Mouse (Mus musculus) forebrain, postnatal 0 days (tissue): ENCODE measurements around the gene Exoc6b. TPM values are rescaled to one million over a fixed set of nuclear protein-coding genes. Genes with fewer than 3 reads are reported as not detected.

Experiments
- ATAC-seq: fragments of 200-750 bp; cut with Nextera tagmentation; 2 replicates; pipeline ENCODE4 v1.8.0; 2017; ENCODE audit warnings: mild to moderate bottlenecking, moderate library complexity
- DNase-seq: peaks from one replicate; pipeline ENCODE4 v3.0.0-alpha.2; 2015
- H3K27ac ChIP-seq: fragments of 300-500 bp; sonication (generic); 2 replicates; pipeline ENCODE4 v1.5.1; 2014; ENCODE audit warnings: low read depth, mild to moderate bottlenecking, antibody characterized with exemption, low read length, moderate library complexity, mixed read lengths
- H3K27me3 ChIP-seq: fragments of 300-500 bp; sonication (generic); 2 replicates; pipeline ENCODE4 v1.6.1; 2014; ENCODE audit warnings: mild to moderate bottlenecking, low read length, mixed read lengths; ENCODE audit not compliant: insufficient read depth
- H3K36me3 ChIP-seq: fragments of 300-500 bp; sonication (generic); 2 replicates; pipeline ENCODE4 v1.6.1; 2014; ENCODE audit warnings: mild to moderate bottlenecking, moderate library complexity; ENCODE audit not compliant: insufficient read depth
- H3K4me1 ChIP-seq: fragments of 300-500 bp; sonication (generic); 2 replicates; pipeline ENCODE4 v1.6.1; 2014; ENCODE audit warnings: antibody characterized with exemption; ENCODE audit not compliant: insufficient read depth
- H3K4me2 ChIP-seq: fragments of 300-500 bp; sonication (generic); 2 replicates; pipeline ENCODE4 v1.6.1; 2014; ENCODE audit warnings: low read depth, mild to moderate bottlenecking, moderate library complexity
- H3K4me3 ChIP-seq: fragments of 300-500 bp; sonication (generic); 2 replicates; pipeline ENCODE4 v1.5.1; 2014; ENCODE audit warnings: low read depth, low read length, mixed read lengths
- H3K9ac ChIP-seq: fragments of 300-500 bp; sonication (generic); 2 replicates; pipeline ENCODE4 v1.6.1; 2014; ENCODE audit warnings: mild to moderate bottlenecking
- H3K9me3 ChIP-seq: fragments of 300-500 bp; sonication (generic); 2 replicates; pipeline ENCODE4 v1.6.1; 2016; ENCODE audit warnings: low read length
- CTCF ChIP-seq: sonication (generic); IDR thresholded peaks from 2 replicates; pipeline ENCODE4 v1.5.1; 2016; ENCODE audit warnings: antibody characterized with exemption, control low read depth, low read depth
- WGBS: fragments of 180-500 bp; shearing (Covaris S2); extraction: QIAGEN DNeasy Blood & Tissue Kit; methylation state at CpG from one replicate; pipeline ENCODE4 v1.1.7; 2014; 5-methylcytosine and 5-hydroxymethylcytosine counted together
- polyA plus RNA-seq: library from polyadenylated mRNA; unstranded; fragments of >200 nt; fragmentation: Nextera tagmentation; extraction: Ambion mirVana; gene quantifications from 2 replicates; pipeline ENCODE4 v1.2.1, GENCODE M21; 2015
- total RNA-seq: library from RNA; depleted of rRNA; stranded (reverse); fragments of >200 nt; gene quantifications from 2 replicates; pipeline ENCODE4 v1.2.3, GENCODE M21; 2014

Gene Exoc6b
- total and polyA plus RNA-seq, 2 experiments from 2014 or later, result 37.7 to 46.2 TPM

- H3K36me3 ChIP-seq, result no peaks in the 10 kb centered on the region
- H3K4me1 ChIP-seq, result peaks cover 4% of the 10 kb centered on the region; the same call in 1 of the 2 replicates
- no peak for TF ChIP-seq CTCF
- DNase-seq (no peak), ATAC-seq (peak; percentile 54)
- H3K27ac ChIP-seq, result no peak overlapping the region
- H3K9ac ChIP-seq, result no peak overlapping the region
- no peak overlapping the region for H3K4me2 ChIP-seq
- WGBS, result 37% methylated on average over 3 of the region's 3 CpGs
- H3K9me3 ChIP-seq, result no peaks in the 10 kb centered on the region
- H3K27me3 ChIP-seq, result peaks cover 8% of the 10 kb centered on the region
- H3K4me3 ChIP-seq, result no peak overlapping the region
Observed at GRCm38 (mm10) chr6:84594626-84595025, 474.7 kb downstream of the Exoc6b start.

GRCm38 (mm10) chr6:84593693-84594092 is 475.6 kb downstream of the Exoc6b start, which contains the start of gene Cyp26b1:
Gene Cyp26b1 (minus strand): TSS chr6:84593908.
- Histone ChIP-seq H3K27me3 (peaks cover 16% of the 10 kb centered on the region), H3K4me3 (no peak within 1 kb of the TSS), H3K9ac (no peak within 1 kb of the TSS), H3K9me3 (no peaks in the 10 kb centered on the region), H3K4me1 (peaks cover 8% of the 10 kb centered on the region; the same call in 1 of the 2 replicates), H3K36me3 (no peaks in the 10 kb centered on the region), H3K4me2 (no peak within 1 kb of the TSS), H3K27ac (no peak within 1 kb of the TSS)
- WGBS, result 71% methylated on average over 10 of the region's 10 CpGs
- no peak for DNase-seq
- TF ChIP-seq CTCF, result no peak
- no peak for ATAC-seq

- 71% methylated on average over 6 of the region's 6 CpGs for WGBS
- ATAC-seq (no peak), DNase-seq (no peak)
- H3K36me3 ChIP-seq, result no peaks in the 10 kb centered on the region
- no peak for TF ChIP-seq CTCF
- H3K9ac ChIP-seq, result no peak overlapping the region
- H3K4me1 ChIP-seq, result peaks cover 15% of the 10 kb centered on the region
- H3K4me2 ChIP-seq, result no peak overlapping the region
- H3K4me3 ChIP-seq, result no peak overlapping the region
- H3K27ac ChIP-seq, result no peak overlapping the region
- no peaks in the 10 kb centered on the region for H3K9me3 ChIP-seq
- H3K27me3 ChIP-seq, result peaks cover 39% of the 10 kb centered on the region
Observed at GRCm38 (mm10) chr6:84590961-84591745, 478.2 kb downstream of the Exoc6b start.

GRCm38 (mm10) chr6:84589742-84590686 is 479.3 kb downstream of the Exoc6b start:
- Histone ChIP-seq H3K4me2 (peak overlapping the region; percentile 90), H3K36me3 (no peaks in the 10 kb centered on the region), H3K4me1 (peaks cover 15% of the 10 kb centered on the region), H3K9ac (no peak overlapping the region), H3K4me3 (peak overlapping the region; percentile 20), H3K27me3 (peaks cover 50% of the 10 kb centered on the region), H3K9me3 (no peaks in the 10 kb centered on the region), H3K27ac (no peak overlapping the region)
- ATAC-seq (peak; percentile 76), DNase-seq (peak; percentile 90)
- 4% methylated on average over 39 of the region's 39 CpGs for WGBS
- peak; percentile 93 for TF ChIP-seq CTCF

- H3K9ac ChIP-seq, result peak overlapping the region; percentile 35; the same call in 1 of the 2 replicates
- H3K36me3 ChIP-seq, result no peaks in the 10 kb centered on the region
- H3K4me2 ChIP-seq, result peak overlapping the region; percentile 90
- H3K4me3 ChIP-seq, result peak overlapping the region; percentile 44
- ATAC-seq, result no peak
- no peak overlapping the region for H3K27ac ChIP-seq
- H3K9me3 ChIP-seq, result no peaks in the 10 kb centered on the region
- DNase-seq, result peak; percentile 66
- H3K27me3 ChIP-seq, result peaks cover 55% of the 10 kb centered on the region
- under 1% methylated on average over 51 of the region's 54 CpGs for WGBS
- TF ChIP-seq CTCF, result no peak
- H3K4me1 ChIP-seq, result peaks cover 18% of the 10 kb centered on the region
Observed at GRCm38 (mm10) chr6:84588895-84589652, 480.2 kb downstream of the Exoc6b start.

- no peaks in the 10 kb centered on the region for H3K36me3 ChIP-seq
- peak overlapping the region; percentile 90 for H3K4me2 ChIP-seq
- peak overlapping the region; percentile 44 for H3K4me3 ChIP-seq
- no peaks in the 10 kb centered on the region for H3K9me3 ChIP-seq
- no peak overlapping the region for H3K9ac ChIP-seq
- WGBS, result under 1% methylated on average over 41 of the region's 41 CpGs
- TF ChIP-seq CTCF, result no peak
- DNase-seq (no peak), ATAC-seq (no peak)
- peaks cover 26% of the 10 kb centered on the region for H3K4me1 ChIP-seq
- peaks cover 62% of the 10 kb centered on the region for H3K27me3 ChIP-seq
- H3K27ac ChIP-seq, result no peak overlapping the region
Observed at GRCm38 (mm10) chr6:84588221-84588894, 481.0 kb downstream of the Exoc6b start.
